Mouse (Mus musculus): ENCODE measurements around the gene Wdr74.

DNA sequence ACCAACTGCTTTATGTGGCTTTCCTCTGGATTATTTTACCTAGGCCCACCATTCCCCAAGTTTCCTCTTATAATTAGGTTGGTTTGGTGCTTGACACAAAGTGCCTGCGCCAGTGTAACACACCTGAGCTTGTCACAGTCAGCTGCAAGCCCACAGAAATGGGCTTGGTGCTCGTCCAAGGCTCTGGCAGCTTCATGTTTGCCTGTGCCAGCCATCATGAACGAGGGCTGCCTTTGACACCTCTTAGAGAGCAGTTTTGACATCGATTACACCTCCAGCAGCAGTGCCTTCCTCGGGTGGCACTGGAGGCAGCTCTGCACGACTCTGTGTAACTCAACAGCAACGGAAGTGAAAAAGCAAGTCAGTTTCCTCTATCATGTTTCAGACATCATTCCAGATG, 54.5 kb downstream of the Wdr74 start:
- TF ChIP-seq POLR2A (IDR thresholded peaks at IDR 0.05; ENCODE audit: borderline replicate concordance, control insufficient read depth, low read depth, low read length) (no peak), CTCF (IDR thresholded peaks at IDR 0.05; ENCODE audit: control insufficient read depth, insufficient read depth, low read length) (no peak)
